Comparison of ENCODE assay signal across 10 mouse cellular contexts in genomic region chr4:55125048-55125737, GRCm38 (mm10).
DNase-seq lines count a peak whose midpoint lies in the region; ATAC-seq lines count a peak whose summit lies in the region.
"Had no signal": no experiment of that assay in that cellular context is flagged by ENCODE, and none has a peak within 500 bp of the region (broad histone marks: within the 10 kb centered on the region; RNA-seq: fewer than 3 reads in every experiment).

No protein-coding gene starts in this region.

- DNase-seq in forebrain, embryonic 10.5 days (ENCODE audit: extremely low spot score, low spot score) = no peak
- no peak for DNase-seq in midbrain, embryonic 11.5 days (ENCODE audit: low spot score, missing footprints)
- peak; percentile 28 for DNase-seq in skeletal muscle tissue, adult 2 months (ENCODE audit: low read depth, low spot score)
- DNase-seq in layer of hippocampus, adult 9-11 months = no peak

- H3K9ac ChIP-seq in forebrain, embryonic 12.5 days = no peak overlapping the region
- H3K9ac ChIP-seq in midbrain, embryonic 13.5 days (replicated peaks) = no peak overlapping the region
- no peak overlapping the region for H3K9ac ChIP-seq in midbrain, embryonic 11.5 days (ENCODE audit: low read length)
- H3K9ac ChIP-seq in heart, embryonic 14.5 days (ENCODE audit: low read length) = no peak overlapping the region; the same call in 1 of the 2 replicates
- H3K9ac ChIP-seq: embryonic facial prominence, embryonic 13.5 days had no signal

- H3K9me3 ChIP-seq in forebrain, embryonic 10.5 days = no peaks in the 10 kb centered on the region
- H3K9me3 ChIP-seq in forebrain, embryonic 12.5 days = no peaks in the 10 kb centered on the region
- H3K9me3 ChIP-seq in midbrain, embryonic 13.5 days = no peaks in the 10 kb centered on the region
- H3K9me3 ChIP-seq in midbrain, embryonic 11.5 days (ENCODE audit: control insufficient read depth, low read length) = no peaks in the 10 kb centered on the region
- no peaks in the 10 kb centered on the region for H3K9me3 ChIP-seq in heart, embryonic 14.5 days (ENCODE audit: control insufficient read depth, low read length)
- H3K9me3 ChIP-seq: embryonic facial prominence, embryonic 13.5 days had no signal

- H3K4me2 ChIP-seq in forebrain, embryonic 12.5 days = no peak overlapping the region
- no peak overlapping the region for H3K4me2 ChIP-seq in midbrain, embryonic 13.5 days (replicated peaks)
- no peak overlapping the region for H3K4me2 ChIP-seq in midbrain, embryonic 11.5 days
- peak overlapping the region; percentile 55 for H3K4me2 ChIP-seq in heart, embryonic 14.5 days (ENCODE audit: low read length)
- H3K4me2 ChIP-seq: embryonic facial prominence, embryonic 13.5 days had no signal

- no peak for ATAC-seq in forebrain, embryonic 12.5 days (ENCODE audit: low FRiP score)
- ATAC-seq in midbrain, embryonic 13.5 days = 0 out of 2 replicates have a peak, but pooled peaks have one; percentile 63
- no peak for ATAC-seq in midbrain, embryonic 11.5 days (ENCODE audit: low FRiP score)
- no peak for ATAC-seq in heart, embryonic 14.5 days (ENCODE audit: insufficient number of reproducible peaks, insufficient read depth, low FRiP score, low read depth)
- no peak for ATAC-seq in erythroid progenitor cell, adult 5-6 weeks (replicated peaks; ENCODE audit: low FRiP score, poor library complexity, severe bottlenecking)

- no peaks in the 10 kb centered on the region for H3K27me3 ChIP-seq in forebrain, embryonic 10.5 days (ENCODE audit: poor library complexity, severe bottlenecking)
- no peaks in the 10 kb centered on the region for H3K27me3 ChIP-seq in forebrain, embryonic 12.5 days
- H3K27me3 ChIP-seq in midbrain, embryonic 13.5 days = no peaks in the 10 kb centered on the region
- H3K27me3 ChIP-seq in midbrain, embryonic 11.5 days (ENCODE audit: control insufficient read depth, insufficient read depth, low read length) = no peaks in the 10 kb centered on the region
- H3K27me3 ChIP-seq in heart, embryonic 14.5 days (ENCODE audit: control insufficient read depth, insufficient read depth, low read length) = no peaks in the 10 kb centered on the region
- H3K27me3 ChIP-seq: embryonic facial prominence, embryonic 13.5 days; megakaryocyte, embryonic 14.5 days had no signal

- 57% methylated on average over 11 of the region's 11 CpGs for WGBS in forebrain, embryonic 10.5 days
- 35% methylated on average over 11 of the region's 11 CpGs for WGBS in forebrain, embryonic 12.5 days
- WGBS in midbrain, embryonic 13.5 days = 23% methylated on average over 11 of the region's 11 CpGs
- WGBS in midbrain, embryonic 11.5 days = 33% methylated on average over 11 of the region's 11 CpGs
- WGBS in heart, embryonic 14.5 days = 34% methylated on average over 11 of the region's 11 CpGs

- no peak overlapping the region for H3K4me3 ChIP-seq in forebrain, embryonic 10.5 days
- H3K4me3 ChIP-seq in forebrain, embryonic 12.5 days (replicated peaks) = no peak overlapping the region
- H3K4me3 ChIP-seq in midbrain, embryonic 13.5 days (replicated peaks) = no peak overlapping the region
- no peak overlapping the region for H3K4me3 ChIP-seq in midbrain, embryonic 11.5 days (ENCODE audit: low read depth, low read length)
- no peak overlapping the region for H3K4me3 ChIP-seq in heart, embryonic 14.5 days (ENCODE audit: control insufficient read depth in 1 of 2, insufficient read depth in 1 of 2, low read depth in 1 of 2, low read length in 2 of 2)
- H3K4me3 ChIP-seq: embryonic facial prominence, embryonic 13.5 days; megakaryocyte, embryonic 14.5 days had no signal

- H3K4me1 ChIP-seq in forebrain, embryonic 10.5 days = peaks cover 11% of the 10 kb centered on the region
- H3K4me1 ChIP-seq in forebrain, embryonic 12.5 days = peaks cover 9% of the 10 kb centered on the region; the same call in 1 of the 2 replicates
- peaks cover 5% of the 10 kb centered on the region; the same call in 1 of the 2 replicates for H3K4me1 ChIP-seq in midbrain, embryonic 13.5 days (replicated peaks)
- H3K4me1 ChIP-seq in midbrain, embryonic 11.5 days (ENCODE audit: control insufficient read depth, insufficient read depth, low read length) = no peaks in the 10 kb centered on the region
- H3K4me1 ChIP-seq in heart, embryonic 14.5 days (ENCODE audit: control insufficient read depth in 2 of 2, insufficient read depth in 2 of 2, low read length in 2 of 2) = peaks cover 9 to 11% of the 10 kb centered on the region in 2 experiments; a peak in 3 of 4 replicates
- H3K4me1 ChIP-seq: megakaryocyte, embryonic 14.5 days had no signal

- H3K36me3 ChIP-seq in forebrain, embryonic 10.5 days (replicated peaks) = no peaks in the 10 kb centered on the region
- H3K36me3 ChIP-seq in forebrain, embryonic 12.5 days (replicated peaks) = no peaks in the 10 kb centered on the region
- H3K36me3 ChIP-seq in midbrain, embryonic 13.5 days = no peaks in the 10 kb centered on the region
- H3K36me3 ChIP-seq in midbrain, embryonic 11.5 days (ENCODE audit: control insufficient read depth, insufficient read depth, low read length) = no peaks in the 10 kb centered on the region
- H3K36me3 ChIP-seq in heart, embryonic 14.5 days (ENCODE audit: control insufficient read depth, insufficient read depth, low read length) = no peaks in the 10 kb centered on the region
- H3K36me3 ChIP-seq: embryonic facial prominence, embryonic 13.5 days had no signal

- H3K27ac ChIP-seq in forebrain, embryonic 10.5 days = peak overlapping the region; percentile 64; the same call in 1 of the 2 replicates
- H3K27ac ChIP-seq in forebrain, embryonic 12.5 days = no peak overlapping the region
- H3K27ac ChIP-seq in midbrain, embryonic 13.5 days = no peak overlapping the region
- H3K27ac ChIP-seq in midbrain, embryonic 11.5 days (ENCODE audit: low read depth, low read length) = no peak overlapping the region
- peak overlapping the region in 1 of 2 experiments; percentile 59; a peak in 1 of 4 replicates for H3K27ac ChIP-seq in heart, embryonic 14.5 days (replicated peaks in 1 of 2; ENCODE audit: control insufficient read depth in 1 of 2, insufficient read depth in 1 of 2, low read depth in 2 of 2, low read length in 2 of 2)
- H3K27ac ChIP-seq: embryonic facial prominence, embryonic 13.5 days had no signal
